Mouse (Mus musculus): ENCODE measurements around the gene Hspa4l.
A peak's percentile ranks its signal among the peaks of the same experiment; 100 is the strongest.

Hspa4l gene

GRCm38 (mm10) chr3:40845521-40845920, 101.2 kb downstream of the Hspa4l start:
- DNase-seq: peak; percentile 2

Measured in kidney, adult 18-20 months (tissue).